Mouse (Mus musculus): ENCODE data around the gene Dbh.

The Dbh gene

GRCm38 (mm10) chr2:27164796-27165590, at the start of gene Dbh:
Gene Dbh, plus strand, starts transcription at chr2:27165233.
- DNase-seq = no peak

- DNase-seq = peak; percentile 17 to 66
These were observed 46.6 kb upstream of the Dbh start for GRCm38 (mm10) chr2:27118452-27118851.

GRCm38 (mm10) chr2:27119766-27120165, 45.3 kb upstream of the Dbh start:
- DNase-seq = no peak

DNA sequence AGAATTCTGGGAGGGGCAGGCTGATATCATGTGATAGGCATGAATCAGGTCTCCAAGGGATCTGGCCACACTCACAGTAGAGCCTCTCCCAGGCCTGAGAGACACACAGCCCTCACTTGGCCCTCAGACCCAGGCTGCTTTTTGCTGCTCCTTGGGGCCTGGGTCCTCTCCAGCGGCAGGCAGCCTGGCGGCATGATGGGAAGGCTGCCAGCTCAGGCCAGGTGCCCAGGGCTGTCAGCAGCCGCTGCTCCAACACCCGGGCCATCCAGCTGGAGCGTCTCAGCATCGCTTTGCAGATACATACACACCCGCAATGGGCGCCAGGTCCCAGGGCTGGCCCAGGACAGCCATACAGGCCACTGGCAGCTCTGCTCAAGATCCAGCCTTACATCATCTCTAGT, 44.8 kb upstream of the Dbh start:
- DNase-seq = peak; percentile 65 to 92

GRCm38 (mm10) chr2:27121626-27122355, 43.2 kb upstream of the Dbh start:
- DNase-seq = peak; percentile 22 to 54

GRCm38 (mm10) chr2:27122578-27122977, 42.5 kb upstream of the Dbh start:
- DNase-seq = no peak

- DNase-seq = no peak
These were observed 41.9 kb upstream of the Dbh start for GRCm38 (mm10) chr2:27123121-27123520.

DNA sequence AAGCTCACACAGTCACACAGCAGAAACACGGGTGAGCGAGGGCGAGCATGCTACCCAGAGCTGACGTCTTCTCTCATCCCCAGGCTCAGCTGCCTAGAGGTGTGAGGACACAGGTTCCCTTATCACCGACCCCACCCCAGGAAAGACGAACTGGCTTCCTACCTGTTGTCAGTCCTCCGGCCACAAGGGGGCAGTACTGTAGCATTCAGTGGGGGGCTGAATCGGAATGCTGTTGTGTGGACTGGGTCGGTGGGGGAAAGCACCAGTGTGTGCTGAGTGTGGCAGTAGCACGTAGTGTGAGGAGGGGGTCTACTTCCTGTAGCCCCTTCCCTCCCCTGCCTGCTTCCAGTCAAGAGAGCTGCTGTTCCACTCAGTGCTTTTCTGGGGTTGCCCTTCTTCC, 39.1 kb upstream of the Dbh start:
- peak; percentile 49 to 64 for DNase-seq

GRCm38 (mm10) chr2:27126496-27126895, 38.5 kb upstream of the Dbh start:
- no peak for DNase-seq

DNA sequence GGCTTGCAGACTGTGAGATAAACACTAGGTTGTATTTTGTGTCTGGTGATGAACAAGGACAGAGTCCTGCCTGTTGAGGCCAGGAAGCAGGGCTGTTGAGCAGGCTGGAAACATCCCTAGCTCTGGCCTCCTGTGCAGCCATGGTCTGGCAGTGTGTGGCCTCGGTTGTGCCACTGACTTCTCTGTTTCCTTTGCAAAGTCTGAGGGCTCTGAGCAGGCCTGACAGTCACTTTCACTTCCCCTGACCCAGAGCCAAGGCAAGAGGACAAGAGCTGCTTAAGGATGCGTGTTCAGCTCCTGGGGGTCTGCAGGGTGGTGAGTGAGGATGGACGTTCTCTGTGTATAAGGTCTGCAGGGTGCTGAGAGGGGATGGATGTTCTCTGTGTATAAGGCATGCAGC, 36.0 kb upstream of the Dbh start:
- no peak for DNase-seq

- no peak for DNase-seq
These were observed 29.1 kb upstream of the Dbh start for GRCm38 (mm10) chr2:27135935-27136334.

GRCm38 (mm10) chr2:27136336-27136735, 28.7 kb upstream of the Dbh start:
- no peak for DNase-seq

GRCm38 (mm10) chr2:27136789-27137188, 28.2 kb upstream of the Dbh start:
- DNase-seq = no peak

- DNase-seq = no peak
These were observed 26.7 kb upstream of the Dbh start for GRCm38 (mm10) chr2:27138356-27138755.

DNA sequence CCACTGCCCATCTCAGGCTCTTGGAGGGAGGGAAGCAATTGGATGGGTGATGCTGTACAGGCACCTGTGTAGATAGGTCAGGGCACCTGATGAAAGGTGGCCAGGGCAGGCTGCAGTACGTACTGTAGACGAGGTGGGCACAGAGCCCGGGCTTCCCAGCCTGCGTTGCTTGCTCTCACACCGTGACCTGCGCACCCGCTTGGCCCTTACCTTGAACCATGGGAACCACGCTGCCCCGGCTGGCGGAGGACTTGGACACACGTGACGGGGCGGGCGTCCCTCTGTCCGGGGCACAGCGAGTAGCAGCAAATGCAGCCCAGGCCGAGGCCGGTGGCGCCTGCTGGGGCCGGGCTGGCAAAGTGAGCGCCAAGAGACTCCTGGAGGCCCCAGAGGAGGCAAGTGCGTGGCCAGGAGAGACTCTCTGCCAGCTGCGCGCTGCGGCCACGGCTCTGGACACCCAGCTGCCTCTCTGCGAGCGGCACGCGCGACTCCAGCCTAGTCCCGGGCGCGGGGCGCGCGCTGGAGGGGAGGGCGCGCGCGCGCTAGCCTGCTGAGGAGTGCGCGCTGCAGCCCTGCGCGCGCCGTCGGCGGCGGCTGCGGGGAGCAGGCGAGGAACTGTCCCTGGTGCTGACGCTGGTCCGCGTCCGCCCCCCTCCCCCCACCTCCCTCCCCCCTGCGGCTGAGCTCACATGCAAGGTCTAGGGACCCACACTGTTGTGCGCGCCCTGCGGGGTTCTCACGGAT, 22.9 kb upstream of the Dbh start, which contains the start of gene Fam163b:
Gene Fam163b (minus strand): TSS at position 542 of the 744 bp plus-strand sequence.
- DNase-seq = peak; percentile 49 to 76

DNA sequence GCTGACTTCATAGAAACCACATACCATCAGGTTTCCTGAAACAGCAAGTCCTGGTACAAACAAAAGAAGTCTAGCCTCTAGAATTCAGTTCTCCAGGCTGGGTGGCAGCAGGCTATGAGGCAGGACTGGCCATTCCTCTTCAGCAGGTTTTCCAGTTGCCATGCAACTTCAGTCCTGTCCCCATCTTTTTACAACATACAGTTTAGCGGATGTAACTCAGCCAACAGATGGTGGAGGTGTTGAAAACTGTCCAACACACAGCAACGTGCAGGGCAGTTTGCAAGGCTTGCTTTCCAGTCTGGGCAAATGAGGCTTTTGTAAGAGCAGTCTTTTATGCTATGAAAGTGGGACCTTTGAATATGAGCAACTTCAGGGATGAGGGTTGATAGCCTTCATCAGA, 20.1 kb upstream of the Dbh start:
- DNase-seq = no peak

- DNase-seq = no peak
These were observed 18.2 kb upstream of the Dbh start for GRCm38 (mm10) chr2:27146840-27147239.

DNA sequence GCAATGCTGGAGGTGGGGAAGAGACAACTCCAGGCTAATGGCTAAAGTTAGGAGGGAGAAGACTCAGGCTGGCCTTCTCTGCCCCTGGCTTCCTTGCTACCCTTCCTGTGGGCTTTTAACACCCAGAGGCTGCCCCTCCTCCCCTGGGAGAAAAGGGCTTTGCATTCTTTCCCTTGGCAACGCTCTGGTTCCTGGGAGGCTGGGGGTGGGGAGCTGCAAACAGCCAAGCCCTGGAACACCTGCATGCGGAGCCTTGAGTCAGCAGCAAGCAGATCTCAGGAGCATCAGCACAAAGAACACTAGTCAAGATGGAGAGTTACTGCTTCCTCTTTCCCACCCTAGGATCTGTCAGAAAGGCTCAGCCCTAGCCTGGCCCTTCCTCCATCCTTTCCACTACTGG, 15.6 kb upstream of the Dbh start:
- DNase-seq = no peak

- DNase-seq = no peak
These were observed 10.4 kb upstream of the Dbh start for GRCm38 (mm10) chr2:27154466-27155185.

DNA sequence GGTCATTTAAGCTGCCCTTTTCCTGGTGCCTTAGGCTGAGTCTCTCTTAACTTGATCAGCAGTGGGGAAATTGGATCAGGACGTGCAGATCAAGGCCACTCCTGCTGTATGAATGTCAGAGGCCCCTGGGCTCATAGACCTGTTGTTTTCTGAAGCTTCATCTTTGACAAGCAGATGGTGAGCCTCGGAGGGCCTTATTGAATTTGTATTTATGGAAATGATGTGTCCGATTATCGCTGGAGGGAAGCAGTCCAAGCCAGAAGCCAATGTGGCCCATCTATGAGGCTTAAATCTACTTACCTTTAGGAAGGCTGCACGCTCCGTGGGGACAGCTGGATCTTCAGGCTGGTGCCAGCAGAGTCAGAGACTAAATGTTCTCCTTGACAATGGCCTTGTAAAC, 8.4 kb upstream of the Dbh start:
- no peak for DNase-seq

DNA sequence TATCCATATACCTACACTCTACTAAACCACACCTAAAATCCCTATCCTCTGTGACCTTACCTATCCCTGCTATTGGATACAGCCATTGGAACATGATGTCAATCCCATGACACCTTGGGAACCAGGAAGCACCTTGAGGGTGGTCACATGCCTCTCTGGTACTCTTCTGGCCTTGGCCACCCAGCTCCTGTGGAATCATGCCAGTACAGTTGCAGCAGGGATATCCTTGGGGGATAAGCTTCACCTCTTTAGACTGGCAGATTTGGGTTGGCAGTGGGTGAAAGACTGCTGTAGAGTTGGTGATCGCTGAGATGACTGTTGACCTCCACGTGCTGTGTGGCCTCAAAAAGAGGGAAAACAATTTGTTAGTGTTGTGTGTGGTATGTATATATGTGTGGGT, 3.5 kb upstream of the Dbh start:
- no peak for DNase-seq

DNA sequence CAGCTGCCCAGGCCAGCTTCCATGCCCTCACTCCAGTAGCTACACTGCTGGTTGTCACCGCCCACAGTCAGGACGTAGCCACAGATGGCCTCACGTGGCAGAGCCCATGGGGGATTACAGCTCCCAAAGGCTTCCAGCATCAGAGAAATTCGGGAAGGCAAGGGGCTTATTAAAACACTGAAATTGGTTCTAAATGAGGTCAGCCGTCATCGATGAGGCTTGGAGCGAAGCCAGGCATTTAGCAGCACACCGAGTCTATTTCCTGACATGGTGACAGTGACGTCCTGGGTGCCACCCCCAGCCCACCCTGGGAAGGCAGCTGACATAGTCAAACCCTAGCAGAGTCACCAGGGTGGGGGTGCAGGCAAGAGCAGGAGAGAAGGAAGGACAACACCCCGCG, 2.4 kb upstream of the Dbh start:
- no peak for DNase-seq

- no peak for DNase-seq
These were observed 1.2 kb upstream of the Dbh start for GRCm38 (mm10) chr2:27163851-27164250.
